Mouse (Mus musculus) telencephalon, adult 2 months (tissue): ENCODE results near the gene Abhd2.

Experiments
- DNase-seq: peaks from one replicate; pipeline ENCODE4 v3.0.0-alpha.2; 2011; ENCODE audit warnings: low read depth, low spot score

The Abhd2 gene

GRCm38 (mm10) chr7:79318110-79318801 lies 45.3 kb downstream of the Abhd2 start:
- no peak for DNase-seq

- DNase-seq = no peak
Measured at GRCm38 (mm10) chr7:79323855-79324254, 50.9 kb downstream of the Abhd2 start.

DNA sequence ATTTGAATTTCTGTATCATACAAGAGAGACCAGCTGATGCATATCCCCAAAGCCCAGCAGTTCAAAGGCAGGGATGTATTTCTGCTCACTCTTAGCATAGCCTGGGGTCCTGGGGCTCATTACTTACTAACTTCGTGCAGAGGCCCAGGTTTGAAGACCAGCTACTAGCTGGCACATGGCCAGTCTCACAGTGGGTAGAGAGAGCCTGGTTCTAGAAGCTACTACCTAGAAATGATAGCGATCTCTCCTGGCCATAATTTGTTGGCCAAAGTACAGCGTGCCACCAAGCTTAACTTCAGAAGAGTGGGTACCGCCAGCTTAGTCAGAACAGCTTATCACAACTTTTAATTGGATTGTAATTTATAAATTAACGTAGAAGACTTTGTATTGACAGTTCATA lies 55.8 kb downstream of the Abhd2 start:
- no peak for DNase-seq

- no peak for DNase-seq
Measured at GRCm38 (mm10) chr7:79331197-79331596, 58.2 kb downstream of the Abhd2 start.

- no peak for DNase-seq
Measured at GRCm38 (mm10) chr7:79333419-79333818, 60.4 kb downstream of the Abhd2 start.

- DNase-seq = peak; percentile 67
Measured at GRCm38 (mm10) chr7:79336362-79336910, 63.4 kb downstream of the Abhd2 start.

DNA sequence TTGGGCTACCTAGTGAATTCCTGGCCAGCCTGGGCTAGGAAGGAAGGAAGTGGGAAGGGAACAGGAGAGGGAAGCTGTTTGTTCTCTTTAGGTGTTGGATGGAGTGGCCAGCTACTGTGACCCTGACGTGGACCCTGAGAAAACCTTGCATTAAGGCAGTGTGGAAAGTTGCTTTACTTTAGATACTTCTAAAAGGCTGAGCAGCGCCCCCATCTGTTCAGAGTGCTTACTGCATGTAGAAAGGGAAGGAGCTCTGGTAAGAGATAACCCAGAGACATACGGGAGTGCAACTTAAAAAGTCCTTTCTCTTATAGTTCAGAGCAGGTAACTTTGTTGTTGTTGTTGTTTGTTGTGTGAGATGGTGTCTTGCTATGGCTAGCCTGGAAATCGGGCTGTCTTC lies 72.9 kb downstream of the Abhd2 start:
- no peak for DNase-seq

- no peak for DNase-seq
Measured at GRCm38 (mm10) chr7:79346555-79347075, 73.6 kb downstream of the Abhd2 start.

GRCm38 (mm10) chr7:79347108-79347813 lies 74.3 kb downstream of the Abhd2 start:
- peak; percentile 64 for DNase-seq

DNA sequence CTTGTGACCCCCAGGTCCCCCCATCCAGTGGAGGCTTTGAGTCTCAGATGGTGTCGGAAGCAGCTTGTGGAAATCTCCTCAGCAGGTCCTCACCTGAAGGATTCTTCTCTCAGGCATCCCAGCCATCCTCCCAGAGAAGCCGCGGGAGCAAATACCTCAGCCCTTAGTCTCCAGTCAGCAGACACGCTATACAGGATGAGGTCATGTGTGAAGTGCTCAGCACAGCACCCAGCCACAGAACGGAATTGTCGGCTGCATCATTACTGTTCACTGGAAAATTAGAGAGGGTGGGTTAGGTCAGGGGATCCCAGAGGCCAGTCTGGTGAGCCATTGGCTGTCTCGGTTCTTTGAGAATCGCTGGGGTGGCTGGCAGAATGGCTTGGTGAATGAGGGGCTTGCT lies 75.8 kb downstream of the Abhd2 start:
- no peak for DNase-seq

GRCm38 (mm10) chr7:79349738-79350386 lies 76.9 kb downstream of the Abhd2 start:
- peak; percentile 91 for DNase-seq

DNA sequence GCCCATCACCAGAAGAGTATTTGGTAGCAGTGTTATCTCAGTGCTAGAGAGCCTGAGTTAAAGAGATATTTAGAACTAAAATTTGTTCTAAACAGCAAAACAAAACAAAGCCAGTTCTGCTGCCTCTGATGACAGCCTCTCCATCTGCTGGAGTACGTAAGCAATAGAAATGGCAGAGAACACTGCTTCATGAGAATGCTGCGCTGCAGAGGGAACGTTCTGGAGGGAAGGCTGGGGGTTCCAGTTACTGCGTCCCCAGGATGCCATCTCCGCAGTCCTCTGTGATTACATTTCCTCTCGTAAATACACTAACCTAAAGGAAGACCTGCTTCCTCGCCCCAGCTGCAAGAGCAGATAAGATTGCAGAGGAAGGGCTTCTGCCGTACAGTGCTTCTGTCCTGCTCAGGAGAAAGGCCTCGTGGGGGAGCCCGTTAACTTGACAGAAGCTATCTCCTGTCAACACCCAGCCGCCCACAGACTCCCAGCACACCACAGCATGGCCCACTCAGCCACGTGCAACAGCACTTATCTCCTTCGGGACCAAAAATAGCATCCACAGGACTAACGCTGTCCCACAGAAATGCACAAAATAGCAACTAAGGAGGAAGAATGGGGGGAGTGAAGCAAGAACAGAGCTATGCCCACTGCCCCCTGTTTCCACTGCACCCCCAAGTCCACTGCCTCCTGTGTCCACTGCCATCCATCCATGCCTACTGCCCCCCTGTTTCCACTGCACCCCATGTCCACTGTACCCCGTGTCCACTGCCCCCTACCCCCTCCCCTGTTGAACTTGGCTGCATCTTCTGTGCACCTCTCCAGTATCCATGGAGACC lies 85.6 kb downstream of the Abhd2 start:
- DNase-seq = peak; percentile 94

DNA sequence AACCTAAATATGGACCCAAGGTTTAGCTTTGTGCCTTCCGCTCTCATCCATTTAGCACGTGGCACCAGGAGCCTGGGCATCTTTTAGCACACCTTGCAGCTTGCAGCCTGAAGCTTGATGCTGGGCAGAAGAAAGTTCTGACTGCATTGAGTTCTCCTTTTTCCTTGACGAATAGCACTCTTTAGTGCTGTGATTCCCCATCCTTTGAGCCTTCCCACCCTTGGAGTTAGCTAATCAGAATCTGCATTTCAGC lies 86.1 kb downstream of the Abhd2 start:
- peak; percentile 60 for DNase-seq

- peak; percentile 38 for DNase-seq
Measured at GRCm38 (mm10) chr7:79360056-79360455, 87.1 kb downstream of the Abhd2 start.

- DNase-seq = peak; percentile 40
Measured at GRCm38 (mm10) chr7:79362208-79362607, 89.2 kb downstream of the Abhd2 start.

- no peak for DNase-seq
Measured at GRCm38 (mm10) chr7:79362830-79363229, 89.8 kb downstream of the Abhd2 start.

- DNase-seq = no peak
Measured at GRCm38 (mm10) chr7:79363370-79364043, 90.5 kb downstream of the Abhd2 start.

GRCm38 (mm10) chr7:79368664-79369063 lies 95.7 kb downstream of the Abhd2 start:
- DNase-seq = no peak

DNA sequence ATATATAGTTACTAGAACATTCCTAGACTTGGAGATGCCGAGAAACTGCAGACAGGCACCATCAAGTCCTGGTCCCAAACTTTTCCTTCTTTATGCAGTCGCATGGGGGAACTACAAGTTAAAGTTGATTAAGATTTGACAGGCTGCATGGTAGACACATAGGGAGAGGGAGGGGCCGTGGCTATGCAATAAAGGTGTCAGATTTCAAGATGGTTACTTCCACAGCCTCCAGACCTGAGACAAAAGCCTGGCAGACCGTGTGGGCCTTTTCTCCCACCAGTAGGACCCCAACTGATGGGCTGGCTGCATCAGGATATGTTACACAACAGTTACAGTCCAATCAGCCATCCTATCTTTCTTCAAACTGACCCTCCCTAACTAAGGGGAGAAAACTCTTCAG lies 96.4 kb downstream of the Abhd2 start:
- DNase-seq = no peak

DNA sequence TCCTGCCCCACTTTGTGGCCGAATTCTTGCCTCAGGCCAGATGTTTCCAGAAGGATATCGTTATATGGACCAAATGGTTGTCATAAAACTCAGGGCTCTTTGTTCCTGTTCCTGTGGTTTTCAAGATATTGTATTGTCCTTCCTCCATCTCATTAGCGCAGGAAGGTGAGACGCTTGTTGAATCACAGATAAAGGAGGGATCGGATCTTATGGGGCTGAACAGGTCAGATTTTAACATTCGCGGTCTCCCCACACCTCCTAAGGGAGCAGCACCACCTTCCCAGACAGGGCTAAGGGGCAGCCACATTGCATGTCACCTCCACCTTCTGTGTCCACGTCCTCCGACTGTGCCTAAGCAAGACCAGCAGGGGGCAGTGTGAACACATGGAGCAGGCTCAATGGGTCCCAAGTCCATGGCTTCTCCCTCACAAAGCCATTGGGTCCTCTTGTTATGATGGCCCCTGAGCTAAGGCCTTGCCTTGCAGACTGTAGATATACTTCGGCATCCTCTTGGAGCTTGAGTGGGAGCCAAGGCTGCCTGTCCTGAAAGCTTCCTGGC lies 98.4 kb downstream of the Abhd2 start:
- DNase-seq = peak; percentile 38

DNA sequence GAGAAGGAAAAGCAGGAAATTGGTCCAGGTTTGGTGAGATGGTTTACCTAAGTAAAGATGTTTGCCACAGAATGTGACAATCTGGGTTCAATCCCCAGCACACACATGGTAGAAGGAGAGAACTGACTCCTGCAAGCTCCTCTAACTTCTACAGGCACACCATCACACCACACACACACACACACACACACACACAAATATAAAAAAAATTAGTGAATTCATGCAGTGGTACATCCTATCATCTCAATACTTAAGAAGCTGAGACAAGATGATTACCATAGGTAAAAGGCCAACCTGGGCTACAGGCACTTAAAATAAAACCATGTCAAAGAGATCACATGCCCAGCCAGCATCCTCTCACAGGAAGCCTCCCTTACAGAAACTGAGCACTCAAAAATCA lies 101.0 kb downstream of the Abhd2 start:
- no peak for DNase-seq
